Mouse (Mus musculus): ENCODE results near the gene Sh2b1. TPM values are rescaled to one million over a fixed set of nuclear protein-coding genes. Genes with fewer than 3 reads are reported as not detected.

Gene Sh2b1
- total RNA-seq (2014; rRNA removed), result 41.3 and 46.8 TPM in 2 replicates
- polyA plus RNA-seq (2015; fragmentation: Nextera tagmentation; extraction: Ambion mirVana), result 63.9 and 64.9 TPM in 2 replicates

GRCm38 (mm10) chr7:126474993-126475581, at the start of gene Sh2b1:
Gene Sh2b1, minus strand, starts transcription at chr7:126475424.
- ATAC-seq (ENCODE audit: low FRiP score) (peak; percentile 93), DNase-seq (ENCODE audit: low spot score) (peak; percentile 96)
- peak within 1 kb of the TSS; percentile 85 for H3K4me3 ChIP-seq (ENCODE audit: low read depth, low read length)
- H3K27ac ChIP-seq (ENCODE audit: low read depth, low read length), result peak within 1 kb of the TSS; percentile 94
- peak within 1 kb of the TSS; percentile 97 for H3K4me2 ChIP-seq (ENCODE audit: low read depth, low read length, poor library complexity, severe bottlenecking)
- under 1% methylated on average over 51 of the region's 53 CpGs for WGBS
- no peaks in the 10 kb centered on the region for H3K27me3 ChIP-seq (ENCODE audit: insufficient read depth, low read length)
- peaks cover 25% of the 10 kb centered on the region for H3K36me3 ChIP-seq (ENCODE audit: insufficient read depth, low read length)
- no peaks in the 10 kb centered on the region for H3K9me3 ChIP-seq (ENCODE audit: low read length)
- H3K9ac ChIP-seq (replicated peaks; ENCODE audit: low read length, poor library complexity, severe bottlenecking), result peak within 1 kb of the TSS; percentile 97
- peaks cover 5% of the 10 kb centered on the region; the same call in 1 of the 2 replicates for H3K4me1 ChIP-seq (ENCODE audit: insufficient read depth, low read length)
- TF ChIP-seq CTCF (IDR thresholded peaks at IDR 0.05), result peak; percentile 63

- Histone ChIP-seq H3K4me1 (ENCODE audit: insufficient read depth, low read length) (no peaks in the 10 kb centered on the region), H3K27ac (ENCODE audit: low read depth, low read length) (no peak overlapping the region), H3K9ac (replicated peaks; ENCODE audit: low read length, poor library complexity, severe bottlenecking) (no peak overlapping the region), H3K4me2 (ENCODE audit: low read depth, low read length, poor library complexity, severe bottlenecking) (no peak overlapping the region), H3K4me3 (ENCODE audit: low read depth, low read length) (no peak overlapping the region), H3K27me3 (ENCODE audit: insufficient read depth, low read length) (no peaks in the 10 kb centered on the region), H3K36me3 (ENCODE audit: insufficient read depth, low read length) (no peaks in the 10 kb centered on the region), H3K9me3 (ENCODE audit: low read length) (no peaks in the 10 kb centered on the region)
- ATAC-seq (ENCODE audit: low FRiP score) (no peak), DNase-seq (ENCODE audit: low spot score) (no peak)
- 74% methylated on average over 3 of the region's 3 CpGs for WGBS
- no peak for TF ChIP-seq CTCF (IDR thresholded peaks at IDR 0.05)
Measured at GRCm38 (mm10) chr7:126523316-126523715, 48.1 kb upstream of the Sh2b1 start.

- Histone ChIP-seq H3K4me1 (ENCODE audit: insufficient read depth, low read length) (no peaks in the 10 kb centered on the region), H3K9me3 (ENCODE audit: low read length) (no peaks in the 10 kb centered on the region), H3K4me2 (ENCODE audit: low read depth, low read length, poor library complexity, severe bottlenecking) (no peak overlapping the region), H3K36me3 (ENCODE audit: insufficient read depth, low read length) (no peaks in the 10 kb centered on the region), H3K9ac (replicated peaks; ENCODE audit: low read length, poor library complexity, severe bottlenecking) (no peak overlapping the region), H3K27ac (ENCODE audit: low read depth, low read length) (no peak overlapping the region), H3K27me3 (ENCODE audit: insufficient read depth, low read length) (no peaks in the 10 kb centered on the region), H3K4me3 (ENCODE audit: low read depth, low read length) (no peak overlapping the region)
- DNase-seq (ENCODE audit: low spot score) (peak; percentile 19), ATAC-seq (ENCODE audit: low FRiP score) (no peak)
- 57% methylated on average over 2 of the region's 2 CpGs for WGBS
- no peak for TF ChIP-seq CTCF (IDR thresholded peaks at IDR 0.05)
Measured at GRCm38 (mm10) chr7:126519513-126519912, 44.3 kb upstream of the Sh2b1 start.

- no peak for TF ChIP-seq CTCF (IDR thresholded peaks at IDR 0.05)
- DNase-seq (ENCODE audit: low spot score) (no peak), ATAC-seq (ENCODE audit: low FRiP score) (no peak)
- Histone ChIP-seq H3K9me3 (ENCODE audit: low read length) (no peaks in the 10 kb centered on the region), H3K27me3 (ENCODE audit: insufficient read depth, low read length) (no peaks in the 10 kb centered on the region), H3K9ac (replicated peaks; ENCODE audit: low read length, poor library complexity, severe bottlenecking) (no peak overlapping the region), H3K4me1 (ENCODE audit: insufficient read depth, low read length) (no peaks in the 10 kb centered on the region), H3K36me3 (ENCODE audit: insufficient read depth, low read length) (no peaks in the 10 kb centered on the region), H3K27ac (ENCODE audit: low read depth, low read length) (no peak overlapping the region), H3K4me2 (ENCODE audit: low read depth, low read length, poor library complexity, severe bottlenecking) (no peak overlapping the region), H3K4me3 (ENCODE audit: low read depth, low read length) (no peak overlapping the region)
- WGBS, result 81% methylated on average over 5 of the region's 5 CpGs
Measured at GRCm38 (mm10) chr7:126518261-126518941, 43.2 kb upstream of the Sh2b1 start.

- Histone ChIP-seq H3K27me3 (ENCODE audit: insufficient read depth, low read length) (no peaks in the 10 kb centered on the region), H3K4me1 (ENCODE audit: insufficient read depth, low read length) (no peaks in the 10 kb centered on the region), H3K9me3 (ENCODE audit: low read length) (no peaks in the 10 kb centered on the region), H3K9ac (replicated peaks; ENCODE audit: low read length, poor library complexity, severe bottlenecking) (no peak overlapping the region), H3K36me3 (ENCODE audit: insufficient read depth, low read length) (no peaks in the 10 kb centered on the region), H3K4me2 (ENCODE audit: low read depth, low read length, poor library complexity, severe bottlenecking) (no peak overlapping the region), H3K4me3 (ENCODE audit: low read depth, low read length) (no peak overlapping the region), H3K27ac (ENCODE audit: low read depth, low read length) (no peak overlapping the region)
- no peak for TF ChIP-seq CTCF (IDR thresholded peaks at IDR 0.05)
- ATAC-seq (ENCODE audit: low FRiP score) (no peak), DNase-seq (ENCODE audit: low spot score) (no peak)
- WGBS, result 83% methylated on average over 3 of the region's 3 CpGs
Measured at GRCm38 (mm10) chr7:126511287-126511686, 36.1 kb upstream of the Sh2b1 start.

GRCm38 (mm10) chr7:126507126-126507778, 32.0 kb upstream of the Sh2b1 start:
- Histone ChIP-seq H3K4me1 (ENCODE audit: insufficient read depth, low read length) (peaks cover 3% of the 10 kb centered on the region; the same call in 1 of the 2 replicates), H3K27me3 (ENCODE audit: insufficient read depth, low read length) (no peaks in the 10 kb centered on the region), H3K36me3 (ENCODE audit: insufficient read depth, low read length) (no peaks in the 10 kb centered on the region), H3K4me3 (ENCODE audit: low read depth, low read length) (no peak overlapping the region), H3K27ac (ENCODE audit: low read depth, low read length) (no peak overlapping the region), H3K9me3 (ENCODE audit: low read length) (no peaks in the 10 kb centered on the region), H3K9ac (replicated peaks; ENCODE audit: low read length, poor library complexity, severe bottlenecking) (no peak overlapping the region), H3K4me2 (ENCODE audit: low read depth, low read length, poor library complexity, severe bottlenecking) (no peak overlapping the region)
- DNase-seq (ENCODE audit: low spot score) (no peak), ATAC-seq (ENCODE audit: low FRiP score) (no peak)
- 90% methylated on average over 8 of the region's 8 CpGs for WGBS
- TF ChIP-seq CTCF (IDR thresholded peaks at IDR 0.05), result no peak
